Mouse (Mus musculus) kidney, embryonic 14.5 days (tissue): ENCODE measurements at regions not wholly inside any gene's neighbourhood (a gene's known extent, or its start where the extent isn't known, plus 50 kb on each side); places are given as distances from the start of the nearest gene placed in this dataset.

Experiments
- ATAC-seq: fragments of 200-750 bp; cut with Nextera tagmentation; 2 replicates; pipeline ENCODE4 v1.8.0; 2017; ENCODE audit warnings: moderate number of reproducible peaks, mild to moderate bottlenecking, moderate TSS enrichment, moderate library complexity; ENCODE audit not compliant: low FRiP score, low TSS enrichment
- H3K27ac ChIP-seq: fragments of 300-500 bp; sonication (generic); 2 replicates; pipeline ENCODE4 v1.5.1; 2014; ENCODE audit warnings: low read depth, mild to moderate bottlenecking, low read length, moderate library complexity, mixed read lengths
- H3K27me3 ChIP-seq: fragments of 300-500 bp; sonication (generic); 2 replicates; pipeline ENCODE4 v1.6.1; 2014; ENCODE audit warnings: mild to moderate bottlenecking, low read length; ENCODE audit not compliant: control insufficient read depth, insufficient read depth
- H3K36me3 ChIP-seq: fragments of 300-500 bp; sonication (generic); 2 replicates; pipeline ENCODE4 v1.6.1; 2014; ENCODE audit warnings: low read length, mixed read lengths; ENCODE audit not compliant: control insufficient read depth, insufficient read depth
- H3K4me1 ChIP-seq: fragments of 300-500 bp; sonication (generic); 2 replicates; pipeline ENCODE4 v1.6.1; 2014; ENCODE audit warnings: low read length, mixed read lengths; ENCODE audit not compliant: control insufficient read depth, insufficient read depth
- H3K4me2 ChIP-seq: fragments of 300-500 bp; sonication (generic); replicated peaks from 2 replicates; pipeline ENCODE4 v1.6.1; 2014; ENCODE audit warnings: low read depth, mild to moderate bottlenecking, low read length
- H3K4me3 ChIP-seq: fragments of 300-500 bp; sonication (generic); 2 replicates; pipeline ENCODE4 v1.5.1; 2014; ENCODE audit warnings: mild to moderate bottlenecking, low read length
- H3K9ac ChIP-seq: fragments of 300-500 bp; sonication (generic); 2 replicates; pipeline ENCODE4 v1.6.1; 2014; ENCODE audit warnings: low read depth, mild to moderate bottlenecking, low read length, moderate library complexity
- H3K9me3 ChIP-seq: fragments of 300-500 bp; sonication (generic); 2 replicates; pipeline ENCODE4 v1.6.1; 2016; ENCODE audit warnings: low read length; ENCODE audit not compliant: control insufficient read depth
- WGBS: fragments of 180-500 bp; shearing (Covaris S2); extraction: QIAGEN DNeasy Blood & Tissue Kit; methylation state at CpG from one replicate; pipeline ENCODE4 v1.1.7; 2014; 5-methylcytosine and 5-hydroxymethylcytosine counted together

GRCm38 (mm10) chr9:50421572-50422285 lies 72.6 kb upstream of the Plet1 start:
- no peak overlapping the region for H3K4me3 ChIP-seq
- no peak overlapping the region for H3K4me2 ChIP-seq
- H3K4me1 ChIP-seq, result no peaks in the 10 kb centered on the region
- 84% methylated on average over 23 of the region's 23 CpGs for WGBS
- no peaks in the 10 kb centered on the region for H3K27me3 ChIP-seq
- no peak for ATAC-seq
- H3K27ac ChIP-seq, result no peak overlapping the region
- no peaks in the 10 kb centered on the region for H3K36me3 ChIP-seq
- 0 out of 2 replicates have a peak, but pooled peaks cover 4% of the 10 kb centered on the region for H3K9me3 ChIP-seq
- H3K9ac ChIP-seq, result no peak overlapping the region

- H3K36me3 ChIP-seq, result no peaks in the 10 kb centered on the region
Measured at GRCm38 (mm10) chr9:50425866-50426495, 68.3 kb upstream of the Plet1 start.

GRCm38 (mm10) chr9:50430147-50430546 lies 64.2 kb upstream of the Plet1 start:
- H3K4me2 ChIP-seq, result no peak overlapping the region
- WGBS, result 87% methylated on average over 7 of the region's 7 CpGs
- 0 out of 2 replicates have a peak, but pooled peaks cover 3% of the 10 kb centered on the region for H3K4me1 ChIP-seq
- H3K9ac ChIP-seq, result no peak overlapping the region
- no peak overlapping the region for H3K27ac ChIP-seq
- H3K4me3 ChIP-seq, result no peak overlapping the region
- no peak for ATAC-seq
- H3K36me3 ChIP-seq, result no peaks in the 10 kb centered on the region
- no peaks in the 10 kb centered on the region for H3K9me3 ChIP-seq
- no peaks in the 10 kb centered on the region for H3K27me3 ChIP-seq

More at GRCm38 (mm10) chr9:50425866-50426495, 68.3 kb upstream of the Plet1 start:
- Histone ChIP-seq H3K4me3 (no peak overlapping the region), H3K4me1 (no peaks in the 10 kb centered on the region), H3K9ac (no peak overlapping the region), H3K4me2 (no peak overlapping the region), H3K27ac (no peak overlapping the region), H3K9me3 (0 out of 2 replicates have a peak, but pooled peaks cover 4% of the 10 kb centered on the region), H3K27me3 (no peaks in the 10 kb centered on the region)
- ATAC-seq, result peak; percentile 20; the same call in 1 of the 2 replicates
- WGBS, result 26% methylated on average over 4 of the region's 4 CpGs

DNA sequence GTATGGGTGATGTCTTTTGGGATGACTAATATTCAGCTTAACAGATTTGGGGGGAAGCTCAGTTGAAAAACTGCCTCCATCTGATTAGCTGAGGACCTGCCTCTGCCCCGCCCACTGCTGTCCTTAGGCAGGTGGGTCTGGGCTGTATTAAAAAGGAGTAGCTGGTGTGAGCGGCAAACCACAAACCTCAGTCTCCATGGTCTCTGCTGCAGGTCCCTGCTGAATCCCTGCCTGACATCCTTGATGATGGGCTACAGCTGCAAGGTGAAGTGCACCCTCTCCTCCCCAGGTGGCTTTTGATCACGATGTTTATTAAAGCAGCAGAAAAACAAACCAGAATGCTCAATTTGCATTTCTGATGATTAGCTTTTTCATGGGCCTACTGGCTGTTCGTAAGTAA lies 60.8 kb upstream of the Plet1 start:
- Histone ChIP-seq H3K27me3 (no peaks in the 10 kb centered on the region), H3K27ac (no peak overlapping the region), H3K4me1 (0 out of 2 replicates have a peak, but pooled peaks cover 6% of the 10 kb centered on the region), H3K36me3 (no peaks in the 10 kb centered on the region), H3K9ac (no peak overlapping the region), H3K4me2 (no peak overlapping the region), H3K9me3 (no peaks in the 10 kb centered on the region), H3K4me3 (no peak overlapping the region)
- ATAC-seq, result no peak
- WGBS, result 66% methylated on average over 4 of the region's 4 CpGs

- no peaks in the 10 kb centered on the region for H3K27me3 ChIP-seq
- H3K9me3 ChIP-seq, result no peaks in the 10 kb centered on the region
- ATAC-seq, result peak; percentile 65; the same call in 1 of the 2 replicates
- 41% methylated on average over 4 of the region's 4 CpGs for WGBS
- H3K9ac ChIP-seq, result no peak overlapping the region
- H3K4me1 ChIP-seq, result 0 out of 2 replicates have a peak, but pooled peaks cover 6% of the 10 kb centered on the region
- no peaks in the 10 kb centered on the region for H3K36me3 ChIP-seq
- no peak overlapping the region for H3K4me2 ChIP-seq
- H3K27ac ChIP-seq, result no peak overlapping the region
- H3K4me3 ChIP-seq, result no peak overlapping the region
Measured at GRCm38 (mm10) chr9:50433978-50434377, 60.3 kb upstream of the Plet1 start.

DNA sequence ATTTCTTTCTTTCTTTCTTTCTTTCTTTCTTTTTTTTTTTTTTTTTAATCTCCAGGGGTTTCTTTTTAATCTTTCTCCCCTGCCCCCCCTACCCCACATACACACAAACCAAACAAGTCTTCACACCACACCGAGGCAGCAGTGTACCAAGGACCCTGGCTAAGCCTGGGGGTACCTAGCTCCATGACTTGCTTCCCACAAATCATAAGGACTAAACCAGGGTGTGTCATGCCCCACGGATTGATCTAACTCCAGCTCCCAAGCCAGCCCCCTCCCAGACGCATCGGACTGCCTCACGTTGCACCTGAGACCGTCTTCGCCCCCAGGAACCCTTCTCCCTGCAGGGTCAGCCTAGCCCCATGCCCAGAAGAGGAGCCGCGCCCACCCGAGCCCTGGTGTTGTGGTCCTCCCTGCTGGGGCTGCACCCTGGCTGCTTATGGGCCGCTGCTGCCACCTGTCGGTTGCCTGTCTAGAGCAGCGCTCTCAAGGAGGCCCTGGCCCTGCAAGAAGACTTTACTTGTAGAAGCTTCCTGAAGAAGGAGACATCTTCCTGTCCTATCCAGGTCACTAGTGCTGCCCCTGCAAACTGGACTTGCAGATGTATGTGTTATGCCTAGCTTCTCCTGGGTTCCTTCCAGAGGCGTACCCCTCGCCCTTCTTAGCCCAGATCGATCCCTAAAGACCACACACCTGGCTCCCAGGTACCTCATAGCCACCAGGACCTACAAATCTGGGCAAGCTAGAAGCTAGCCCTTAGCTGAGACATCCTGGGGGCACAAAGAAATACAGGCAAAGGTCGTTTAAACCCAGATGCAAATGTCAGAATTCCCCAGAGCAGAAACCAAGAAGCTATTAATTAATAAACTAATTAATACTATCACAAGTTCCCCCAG lies 56.2 kb upstream of the Plet1 start:
- H3K36me3 ChIP-seq, result no peaks in the 10 kb centered on the region
- 0 out of 2 replicates have a peak, but pooled peaks cover 6% of the 10 kb centered on the region for H3K4me1 ChIP-seq
- peak overlapping the region; percentile 26 for H3K4me3 ChIP-seq
- 16% methylated on average over 17 of the region's 17 CpGs for WGBS
- H3K9ac ChIP-seq, result no peak overlapping the region
- H3K4me2 ChIP-seq, result peak overlapping the region; percentile 54
- H3K9me3 ChIP-seq, result no peaks in the 10 kb centered on the region
- no peaks in the 10 kb centered on the region for H3K27me3 ChIP-seq
- ATAC-seq, result peak; percentile 75
- no peak overlapping the region for H3K27ac ChIP-seq

DNA sequence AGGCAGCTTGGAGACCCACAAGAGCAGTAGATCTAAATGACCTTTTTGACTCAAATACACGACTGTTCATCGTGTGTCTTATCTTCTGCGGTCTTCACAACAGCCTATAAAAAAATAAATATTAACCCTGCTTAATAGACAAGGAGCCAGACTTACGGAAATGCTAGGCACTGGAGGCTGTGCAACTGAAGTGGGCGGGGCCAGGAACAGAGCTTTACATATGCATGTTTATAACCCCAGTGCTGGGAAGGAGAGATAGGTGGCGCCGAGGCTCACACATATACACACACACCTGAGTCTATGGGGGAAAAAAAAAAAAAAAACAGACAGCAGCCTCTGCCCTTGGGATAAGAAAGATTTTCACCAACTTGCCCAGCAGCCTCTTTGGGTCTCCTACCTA lies 55.6 kb upstream of the Plet1 start:
- no peak overlapping the region for H3K4me3 ChIP-seq
- no peaks in the 10 kb centered on the region for H3K27me3 ChIP-seq
- H3K9me3 ChIP-seq, result no peaks in the 10 kb centered on the region
- no peak overlapping the region for H3K9ac ChIP-seq
- ATAC-seq, result no peak
- no peak overlapping the region for H3K27ac ChIP-seq
- WGBS, result 54% methylated on average over 7 of the region's 7 CpGs
- H3K4me2 ChIP-seq, result no peak overlapping the region
- no peaks in the 10 kb centered on the region for H3K36me3 ChIP-seq
- H3K4me1 ChIP-seq, result 0 out of 2 replicates have a peak, but pooled peaks cover 6% of the 10 kb centered on the region

DNA sequence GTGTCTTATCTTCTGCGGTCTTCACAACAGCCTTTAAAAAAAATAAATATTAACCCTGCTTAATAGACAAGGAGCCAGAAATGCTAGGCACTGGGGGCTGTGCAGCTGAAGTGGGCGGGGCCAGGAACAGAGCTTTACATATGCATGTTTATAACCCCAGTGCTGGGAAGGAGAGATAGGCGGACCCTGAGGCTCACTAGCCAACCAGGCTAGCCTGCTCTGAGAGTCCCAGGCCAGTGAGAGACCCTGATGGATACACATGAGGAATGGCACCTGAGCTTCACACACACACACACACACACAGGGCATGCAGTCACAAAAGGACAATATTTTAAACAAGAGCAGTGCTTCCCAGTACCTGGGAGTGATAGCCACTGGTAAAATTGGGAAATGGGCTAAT lies 54.1 kb upstream of the Plet1 start:
- Histone ChIP-seq H3K9me3 (no peaks in the 10 kb centered on the region), H3K9ac (no peak overlapping the region), H3K36me3 (no peaks in the 10 kb centered on the region), H3K27me3 (no peaks in the 10 kb centered on the region), H3K27ac (no peak overlapping the region), H3K4me2 (no peak overlapping the region), H3K4me3 (no peak overlapping the region), H3K4me1 (0 out of 2 replicates have a peak, but pooled peaks cover 3% of the 10 kb centered on the region)
- no peak for ATAC-seq
- WGBS, result 75% methylated on average over 3 of the region's 3 CpGs
